Mouse (Mus musculus): Measurements from ENCODE around the gene Nfkbil1. TPM values are rescaled to one million over a fixed set of nuclear protein-coding genes. Genes with fewer than 3 reads are reported as not detected.
"Not testable (repeated sequence)": the region's sequence is repeated elsewhere in the genome, so short reads cannot be mapped to it uniquely, and the experiment has no call there.

Nfkbil1 gene
- polyA plus RNA-seq, 1 experiment, result 57.1 TPM

DNA sequence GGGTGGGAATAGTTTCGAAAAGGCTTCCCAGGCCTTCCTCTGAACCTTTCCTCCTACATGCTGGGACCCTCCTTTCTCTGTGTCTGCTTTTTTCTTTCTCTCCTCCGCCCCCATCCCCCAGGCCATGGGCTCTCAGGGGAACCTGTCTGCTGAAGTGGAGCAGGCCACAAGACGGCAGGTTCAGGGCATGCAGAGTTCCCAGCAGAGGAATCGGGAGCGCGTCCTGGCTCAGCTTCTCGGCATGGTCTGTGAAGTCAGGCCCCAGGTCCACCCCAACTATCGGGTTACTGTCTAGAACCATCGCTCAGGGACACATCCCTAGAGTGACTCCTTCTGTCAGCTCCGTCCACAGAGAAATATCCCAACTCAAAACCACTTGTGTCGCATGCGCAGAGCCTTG lies 1.9 kb upstream of the Nfkbil1 start:
- peaks cover 60% of the 10 kb centered on the region for H3K4me1 ChIP-seq
- no peaks in the 10 kb centered on the region for H3K9me3 ChIP-seq
- H3K36me3 ChIP-seq (replicated peaks; ENCODE audit: low read length), result peaks cover 27% of the 10 kb centered on the region
- TF ChIP-seq GATA1 (IDR thresholded peaks at IDR 0.05; ENCODE audit: borderline replicate concordance, low read length) (no peak), FLI1 (IDR thresholded peaks at IDR 0.05; ENCODE audit: low read length) (no peak)
- H3K4me3 ChIP-seq (replicated peaks), result no peak overlapping the region
- H3K27me3 ChIP-seq (replicated peaks), result no peaks in the 10 kb centered on the region

- Histone ChIP-seq H3K4me3 (replicated peaks) (no peak overlapping the region), H3K27me3 (replicated peaks) (no peaks in the 10 kb centered on the region), H3K4me1 (peaks cover 65% of the 10 kb centered on the region), H3K9me3 (no peaks in the 10 kb centered on the region), H3K36me3 (replicated peaks; ENCODE audit: low read length) (peaks cover 32% of the 10 kb centered on the region)
- TF ChIP-seq GATA1 (IDR thresholded peaks at IDR 0.05; ENCODE audit: borderline replicate concordance, low read length), result no peak
- no peak for TF ChIP-seq FLI1 (IDR thresholded peaks at IDR 0.05; ENCODE audit: low read length)
These were observed 1.4 kb upstream of the Nfkbil1 start for GRCm38 (mm10) chr17:35236996-35237395.

GRCm38 (mm10) chr17:35236390-35236746 lies 776 bp upstream of the Nfkbil1 start:
- no peak for TF ChIP-seq GATA1 (IDR thresholded peaks at IDR 0.05; ENCODE audit: borderline replicate concordance, low read length)
- TF ChIP-seq FLI1 (IDR thresholded peaks at IDR 0.05; ENCODE audit: low read length), result no peak
- peaks cover 72% of the 10 kb centered on the region for H3K4me1 ChIP-seq
- no peaks in the 10 kb centered on the region for H3K9me3 ChIP-seq
- peak overlapping the region; percentile 99 for H3K4me3 ChIP-seq (replicated peaks)
- peaks cover 36% of the 10 kb centered on the region for H3K36me3 ChIP-seq (replicated peaks; ENCODE audit: low read length)
- H3K27me3 ChIP-seq (replicated peaks), result no peaks in the 10 kb centered on the region

GRCm38 (mm10) chr17:35234903-35235302 lies 689 bp downstream of the Nfkbil1 start:
- TF ChIP-seq FLI1 (IDR thresholded peaks at IDR 0.05; ENCODE audit: low read length) (no peak), GATA1 (IDR thresholded peaks at IDR 0.05; ENCODE audit: borderline replicate concordance, low read length) (no peak)
- peaks cover 71% of the 10 kb centered on the region for H3K4me1 ChIP-seq
- H3K36me3 ChIP-seq (replicated peaks; ENCODE audit: low read length), result peaks cover 48% of the 10 kb centered on the region
- H3K9me3 ChIP-seq, result no peaks in the 10 kb centered on the region
- H3K27me3 ChIP-seq (replicated peaks), result no peaks in the 10 kb centered on the region
- peak overlapping the region; percentile 99 for H3K4me3 ChIP-seq (replicated peaks)

DNA sequence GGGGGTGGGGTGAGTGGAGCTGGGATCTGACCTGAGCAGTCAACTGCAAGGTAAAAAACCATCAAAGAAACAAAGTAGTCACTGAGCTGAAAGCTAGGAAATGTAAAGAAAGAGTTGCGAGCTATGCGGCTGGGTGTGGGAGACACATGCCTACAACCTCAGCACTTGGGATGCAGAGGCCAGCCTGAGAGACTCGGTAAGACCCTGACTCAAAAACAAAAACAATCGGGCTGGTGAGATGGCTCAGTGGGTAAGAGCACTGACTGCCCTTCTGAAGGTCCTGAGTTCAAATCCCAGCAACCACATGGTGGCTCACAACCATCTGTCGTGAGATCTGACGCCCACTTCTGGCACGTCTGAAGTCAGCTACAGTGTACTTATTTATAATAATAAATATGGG lies 1.5 kb downstream of the Nfkbil1 start:
- H3K9me3 ChIP-seq; H3K27me3 ChIP-seq (replicated peaks): not testable (repeated sequence)
- Histone ChIP-seq H3K4me1 (peaks cover 74% of the 10 kb centered on the region), H3K36me3 (replicated peaks; ENCODE audit: low read length) (peaks cover 57% of the 10 kb centered on the region), H3K4me3 (replicated peaks) (peak overlapping the region; percentile 99)

DNA sequence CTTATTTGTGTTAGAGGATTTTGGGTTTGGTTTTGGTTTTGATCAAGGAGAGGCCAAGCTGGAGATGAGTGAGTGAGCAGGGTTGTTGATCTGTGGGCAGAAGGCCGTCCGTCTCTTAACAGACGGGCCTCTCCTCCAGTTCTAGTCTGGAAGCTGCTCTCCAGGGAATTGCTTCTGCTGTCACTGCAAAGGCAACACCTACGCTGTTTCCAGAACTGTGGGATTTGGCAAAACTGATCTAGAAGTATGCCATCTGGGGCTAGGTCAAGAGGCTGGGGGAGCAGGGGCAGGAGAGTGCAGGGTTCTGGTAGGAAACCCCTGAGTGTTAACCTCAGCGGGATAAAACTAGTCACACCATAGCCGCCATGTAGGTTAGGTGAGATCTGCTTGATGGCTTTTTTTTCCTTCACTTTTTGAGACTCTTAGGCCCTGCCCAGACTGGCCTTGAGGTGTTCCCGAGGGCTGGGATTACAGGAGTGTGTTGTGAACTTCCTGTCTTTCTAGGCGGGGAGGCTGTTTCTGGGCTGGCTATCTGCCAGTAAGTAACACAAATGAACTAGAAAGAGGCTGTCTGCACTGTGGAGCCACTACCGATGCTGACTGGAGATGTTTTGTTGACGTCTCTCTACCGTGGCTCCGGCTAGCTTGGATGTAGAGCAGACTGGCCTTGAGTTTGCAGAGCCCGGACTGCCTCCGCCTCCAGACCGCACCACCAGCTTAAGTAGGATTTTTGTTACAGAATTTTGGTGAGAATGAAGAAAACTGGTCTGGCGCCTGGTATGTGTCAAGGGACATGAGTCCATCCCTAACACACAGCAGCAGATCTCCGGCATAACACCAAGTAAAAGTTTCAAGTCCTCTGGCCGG lies 2.2 kb downstream of the Nfkbil1 start, which contains the start of gene Atp6v1g2:
TSS of gene Atp6v1g2 (plus strand) at position 547 of the 867 bp plus-strand sequence.
- H3K27me3 ChIP-seq (replicated peaks), result no peaks in the 10 kb centered on the region
- H3K4me1 ChIP-seq, result peaks cover 72% of the 10 kb centered on the region
- TF ChIP-seq GATA1 (IDR thresholded peaks at IDR 0.05; ENCODE audit: borderline replicate concordance, low read length), result no peak
- no peak for TF ChIP-seq FLI1 (IDR thresholded peaks at IDR 0.05; ENCODE audit: low read length)
- H3K9me3 ChIP-seq, result no peaks in the 10 kb centered on the region
- peaks cover 64% of the 10 kb centered on the region for H3K36me3 ChIP-seq (replicated peaks; ENCODE audit: low read length)
- H3K4me3 ChIP-seq (replicated peaks), result peak within 1 kb of the TSS; percentile 99

- Histone ChIP-seq H3K27me3 (replicated peaks) (no peaks in the 10 kb centered on the region), H3K9me3 (no peaks in the 10 kb centered on the region), H3K4me3 (replicated peaks) (peak overlapping the region; percentile 84), H3K36me3 (replicated peaks; ENCODE audit: low read length) (peaks cover 66% of the 10 kb centered on the region), H3K4me1 (peaks cover 79% of the 10 kb centered on the region)
- TF ChIP-seq GATA1 (IDR thresholded peaks at IDR 0.05; ENCODE audit: borderline replicate concordance, low read length) (no peak), FLI1 (IDR thresholded peaks at IDR 0.05; ENCODE audit: low read length) (no peak)
These were observed 2.9 kb downstream of the Nfkbil1 start for GRCm38 (mm10) chr17:35232659-35233058.

DNA sequence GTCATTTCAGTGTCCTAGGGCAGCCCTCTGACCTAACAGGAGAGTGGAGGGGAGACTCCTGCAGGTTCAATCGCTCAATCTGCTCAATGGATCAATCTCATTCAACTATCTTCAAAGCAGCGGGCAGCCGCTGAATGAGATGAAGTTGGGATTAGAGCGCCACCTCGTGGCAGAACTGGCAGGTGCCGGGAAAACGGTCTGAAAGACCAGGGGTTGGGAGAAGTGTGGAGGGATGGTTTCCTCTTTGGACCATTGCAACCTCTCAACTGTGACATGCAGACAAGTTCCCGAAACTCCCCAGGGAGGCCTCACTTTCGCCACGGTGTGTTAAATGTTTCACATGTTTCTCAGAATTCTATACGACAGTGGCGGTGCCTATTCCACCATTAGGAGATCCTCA lies 3.5 kb downstream of the Nfkbil1 start:
- Histone ChIP-seq H3K27me3 (replicated peaks) (no peaks in the 10 kb centered on the region), H3K9me3 (no peaks in the 10 kb centered on the region), H3K4me3 (replicated peaks) (peak overlapping the region; percentile 84), H3K4me1 (peaks cover 85% of the 10 kb centered on the region), H3K36me3 (replicated peaks; ENCODE audit: low read length) (peaks cover 66% of the 10 kb centered on the region)
- no peak for TF ChIP-seq GATA1 (IDR thresholded peaks at IDR 0.05; ENCODE audit: borderline replicate concordance, low read length)

GRCm38 (mm10) chr17:35231022-35231421 lies 4.6 kb downstream of the Nfkbil1 start:
- no peak for TF ChIP-seq FLI1 (IDR thresholded peaks at IDR 0.05; ENCODE audit: low read length)
- no peak for TF ChIP-seq GATA1 (IDR thresholded peaks at IDR 0.05; ENCODE audit: borderline replicate concordance, low read length)
- H3K4me1 ChIP-seq, result peaks cover 85% of the 10 kb centered on the region
- peaks cover 71% of the 10 kb centered on the region for H3K36me3 ChIP-seq (replicated peaks; ENCODE audit: low read length)
- H3K4me3 ChIP-seq (replicated peaks), result peak overlapping the region; percentile 70
- H3K9me3 ChIP-seq, result no peaks in the 10 kb centered on the region
- no peaks in the 10 kb centered on the region for H3K27me3 ChIP-seq (replicated peaks)

- Histone ChIP-seq H3K9me3 (no peaks in the 10 kb centered on the region), H3K4me3 (replicated peaks) (peak overlapping the region; percentile 42), H3K36me3 (replicated peaks; ENCODE audit: low read length) (peaks cover 82% of the 10 kb centered on the region), H3K4me1 (peaks cover 88% of the 10 kb centered on the region), H3K27me3 (replicated peaks) (no peaks in the 10 kb centered on the region)
- no peak for TF ChIP-seq FLI1 (IDR thresholded peaks at IDR 0.05; ENCODE audit: low read length)
- TF ChIP-seq GATA1 (IDR thresholded peaks at IDR 0.05; ENCODE audit: borderline replicate concordance, low read length), result no peak
These were observed 9.0 kb downstream of the Nfkbil1 start for GRCm38 (mm10) chr17:35226561-35227046.

Measured in megakaryocyte, embryonic 14.5 days (primary cell).